Mouse (Mus musculus): ENCODE measurements at regions not wholly inside any gene's neighbourhood (a gene's known extent, or its start where the extent isn't known, plus 50 kb on each side); places are given as distances from the start of the nearest gene placed in this dataset.
A peak's percentile ranks its signal among the peaks of the same experiment; 100 is the strongest.

- Histone ChIP-seq H3K4me1 (ENCODE audit: control insufficient read depth, insufficient read depth) (peaks cover 3% of the 10 kb centered on the region; the same call in 1 of the 2 replicates), H3K9ac (replicated peaks; ENCODE audit: low read depth, low read length) (no peak overlapping the region), H3K4me3 (ENCODE audit: low read depth, low read length) (peak overlapping the region; percentile 34), H3K27ac (ENCODE audit: low read depth) (no peak overlapping the region), H3K9me3 (replicated peaks; ENCODE audit: control insufficient read depth, low read length) (no peaks in the 10 kb centered on the region), H3K4me2 (ENCODE audit: low read depth, low read length) (peak overlapping the region; percentile 55), H3K27me3 (ENCODE audit: control insufficient read depth, insufficient read depth, low read length) (peaks cover 79% of the 10 kb centered on the region), H3K36me3 (replicated peaks; ENCODE audit: control insufficient read depth, insufficient read depth, low read length) (no peaks in the 10 kb centered on the region)
- DNase-seq (ENCODE audit: low spot score) (no peak), ATAC-seq (ENCODE audit: insufficient read depth, low read depth) (no peak)
- 2% methylated on average over 64 of the region's 68 CpGs for WGBS
- TF ChIP-seq EP300 (IDR thresholded peaks at IDR 0.05; ENCODE audit: low read depth): no peak
- TF ChIP-seq CTCF (IDR thresholded peaks at IDR 0.05; ENCODE audit: low read depth): no peak
These were observed 178.3 kb upstream of the Topaz1 start for GRCm38 (mm10) chr9:122568691-122569441.

DNA sequence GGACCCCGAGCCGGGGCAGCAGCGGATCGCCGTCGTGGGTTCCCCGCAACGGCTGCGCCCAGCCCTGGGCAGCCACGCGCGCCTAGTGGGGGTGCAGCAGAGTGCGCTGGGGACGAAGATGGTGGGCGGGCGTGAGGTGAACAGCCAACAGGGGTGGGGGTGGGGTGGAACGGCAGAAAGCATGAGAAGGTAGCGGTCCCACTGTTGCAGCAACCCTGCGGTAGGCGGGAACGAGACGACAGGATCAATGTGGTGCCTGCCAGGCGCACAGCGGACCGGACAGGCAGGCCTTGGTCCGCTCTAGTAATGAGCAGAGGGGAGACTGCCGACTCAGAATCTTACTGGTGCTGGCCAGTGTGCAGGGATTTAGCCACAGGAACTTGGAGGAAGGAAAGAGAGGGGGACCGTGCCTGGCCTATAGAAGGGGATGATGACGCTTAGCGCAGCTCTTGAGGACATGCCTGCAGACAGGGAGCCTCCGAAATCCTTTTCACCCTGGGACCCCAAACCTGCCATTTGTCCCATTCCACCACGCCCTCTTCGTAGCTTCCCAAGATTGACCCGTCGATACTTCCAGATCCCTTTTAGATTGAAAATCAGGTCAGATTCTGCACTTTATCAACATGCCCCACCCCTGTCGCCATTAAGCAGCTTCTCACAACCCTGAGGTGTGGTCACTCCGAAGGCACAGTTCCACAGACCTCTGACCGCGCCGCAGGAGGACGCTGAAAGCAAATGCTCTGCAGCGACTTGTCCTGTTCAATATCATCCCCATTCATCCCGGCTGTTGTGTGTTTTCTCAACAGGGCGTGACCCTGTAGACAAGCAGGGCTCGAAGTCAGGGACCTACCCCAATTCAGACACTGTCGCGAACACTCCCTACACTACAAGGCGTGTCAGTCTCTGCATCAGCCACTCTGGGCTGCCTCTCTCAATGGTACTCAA lies 177.4 kb upstream of the Topaz1 start:
- peak overlapping the region; percentile 34 for H3K4me3 ChIP-seq (ENCODE audit: low read depth, low read length)
- TF ChIP-seq CTCF (IDR thresholded peaks at IDR 0.05; ENCODE audit: low read depth): no peak
- no peak for TF ChIP-seq EP300 (IDR thresholded peaks at IDR 0.05; ENCODE audit: low read depth)
- WGBS: 2% methylated on average over 48 of the region's 48 CpGs
- H3K4me2 ChIP-seq (ENCODE audit: low read depth, low read length): peak overlapping the region; percentile 55
- no peaks in the 10 kb centered on the region for H3K36me3 ChIP-seq (replicated peaks; ENCODE audit: control insufficient read depth, insufficient read depth, low read length)
- ATAC-seq (ENCODE audit: insufficient read depth, low read depth) (no peak), DNase-seq (ENCODE audit: low spot score) (no peak)
- H3K27me3 ChIP-seq (ENCODE audit: control insufficient read depth, insufficient read depth, low read length): peaks cover 79% of the 10 kb centered on the region
- H3K9me3 ChIP-seq (replicated peaks; ENCODE audit: control insufficient read depth, low read length): no peaks in the 10 kb centered on the region
- H3K4me1 ChIP-seq (ENCODE audit: control insufficient read depth, insufficient read depth): peaks cover 3% of the 10 kb centered on the region; the same call in 1 of the 2 replicates
- no peak overlapping the region for H3K27ac ChIP-seq (ENCODE audit: low read depth)
- no peak overlapping the region for H3K9ac ChIP-seq (replicated peaks; ENCODE audit: low read depth, low read length)

GRCm38 (mm10) chr9:122571001-122571400 lies 176.1 kb upstream of the Topaz1 start:
- TF ChIP-seq EP300 (IDR thresholded peaks at IDR 0.05; ENCODE audit: low read depth): no peak
- TF ChIP-seq CTCF (IDR thresholded peaks at IDR 0.05; ENCODE audit: low read depth): no peak
- Histone ChIP-seq H3K27ac (ENCODE audit: low read depth) (no peak overlapping the region), H3K9me3 (replicated peaks; ENCODE audit: control insufficient read depth, low read length) (no peaks in the 10 kb centered on the region), H3K4me2 (ENCODE audit: low read depth, low read length) (no peak overlapping the region), H3K36me3 (replicated peaks; ENCODE audit: control insufficient read depth, insufficient read depth, low read length) (no peaks in the 10 kb centered on the region), H3K9ac (replicated peaks; ENCODE audit: low read depth, low read length) (no peak overlapping the region), H3K4me1 (ENCODE audit: control insufficient read depth, insufficient read depth) (peaks cover 3% of the 10 kb centered on the region; the same call in 1 of the 2 replicates), H3K27me3 (ENCODE audit: control insufficient read depth, insufficient read depth, low read length) (peaks cover 86% of the 10 kb centered on the region), H3K4me3 (ENCODE audit: low read depth, low read length) (0 out of 2 replicates have a peak overlapping the region, but pooled peaks have one; percentile 55)
- WGBS: 5% methylated on average over 10 of the region's 10 CpGs
- ATAC-seq (ENCODE audit: insufficient read depth, low read depth) (no peak), DNase-seq (ENCODE audit: low spot score) (no peak)

DNA sequence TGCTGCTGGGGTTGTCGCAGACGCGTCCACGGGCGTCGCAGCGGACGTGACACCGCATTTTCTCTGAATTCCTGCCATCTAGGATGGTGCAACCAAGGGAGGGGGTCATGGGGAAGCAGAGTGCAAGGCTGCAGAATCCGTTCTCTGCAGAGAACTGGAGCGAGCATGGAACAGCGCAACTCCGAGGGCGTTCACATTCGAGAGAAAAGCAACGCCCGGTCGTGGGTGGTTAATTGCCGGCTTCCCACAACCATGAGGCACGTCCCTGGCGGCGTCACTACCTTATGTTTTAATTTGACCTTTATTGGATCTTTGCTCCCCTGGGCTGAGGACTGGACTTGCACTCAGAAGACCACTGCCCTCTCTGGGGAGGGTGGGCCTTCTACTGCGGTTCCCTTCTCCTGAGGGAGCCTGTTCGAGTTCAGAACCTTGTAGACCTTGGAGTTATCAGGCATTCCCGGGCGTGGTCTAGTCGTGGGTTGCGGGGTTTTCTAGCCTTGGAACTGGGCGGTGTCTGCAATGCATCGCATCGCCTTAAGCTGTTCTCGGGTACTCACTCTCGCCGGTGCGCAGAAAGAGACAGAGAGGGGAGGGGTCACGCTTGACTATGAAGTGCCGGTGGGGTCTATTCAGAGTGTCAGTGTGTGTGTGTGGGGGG lies 175.6 kb upstream of the Topaz1 start:
- no peak for TF ChIP-seq CTCF (IDR thresholded peaks at IDR 0.05; ENCODE audit: low read depth)
- TF ChIP-seq EP300 (IDR thresholded peaks at IDR 0.05; ENCODE audit: low read depth): no peak
- ATAC-seq (ENCODE audit: insufficient read depth, low read depth): no peak
- peak overlapping the region; percentile 55 for H3K4me3 ChIP-seq (ENCODE audit: low read depth, low read length)
- no peak for DNase-seq (ENCODE audit: low spot score)
- peaks cover 3% of the 10 kb centered on the region; the same call in 1 of the 2 replicates for H3K4me1 ChIP-seq (ENCODE audit: control insufficient read depth, insufficient read depth)
- peaks cover 91% of the 10 kb centered on the region for H3K27me3 ChIP-seq (ENCODE audit: control insufficient read depth, insufficient read depth, low read length)
- H3K36me3 ChIP-seq (replicated peaks; ENCODE audit: control insufficient read depth, insufficient read depth, low read length): no peaks in the 10 kb centered on the region
- 2% methylated on average over 37 of the region's 37 CpGs for WGBS
- H3K27ac ChIP-seq (ENCODE audit: low read depth): no peak overlapping the region
- H3K4me2 ChIP-seq (ENCODE audit: low read depth, low read length): peak overlapping the region; percentile 76
- H3K9ac ChIP-seq (replicated peaks; ENCODE audit: low read depth, low read length): no peak overlapping the region
- no peaks in the 10 kb centered on the region for H3K9me3 ChIP-seq (replicated peaks; ENCODE audit: control insufficient read depth, low read length)

Measured in heart, postnatal 0 days (tissue).